13 mouse cellular contexts compared by ENCODE assay signal in the genomic region with DNA sequence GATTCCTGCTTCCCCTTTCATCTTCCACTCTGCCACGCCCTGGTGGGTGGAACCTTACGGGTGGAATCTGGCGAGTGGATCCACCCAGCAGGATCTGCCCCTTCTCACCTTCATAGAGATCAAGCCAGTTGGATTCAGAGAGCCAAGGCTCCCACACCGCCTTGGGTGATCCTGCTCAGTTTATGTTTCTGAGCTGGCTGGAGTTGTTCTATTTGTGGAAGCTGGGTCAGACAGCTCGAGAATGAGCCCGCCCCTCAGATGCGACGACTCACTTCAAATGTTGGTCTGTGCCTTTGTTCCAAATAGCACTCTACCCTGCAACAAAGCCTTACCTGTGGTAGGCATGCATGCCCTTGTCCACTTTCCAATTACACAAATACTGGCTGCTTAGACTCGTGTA. TPM values are rescaled to one million over a fixed set of nuclear protein-coding genes. Genes with fewer than 3 reads are reported as not detected.
DNase-seq lines count a peak whose midpoint lies in the region; ATAC-seq and TF ChIP-seq lines count a peak whose summit lies in the region.
"Had no signal": no experiment of that assay in that cellular context is flagged by ENCODE, and none has a peak within 500 bp of the region (broad histone marks: within the 10 kb centered on the region; RNA-seq: fewer than 3 reads in every experiment).

No protein-coding gene starts in this region.

- no peak for TF ChIP-seq EP300 in lung, postnatal 0 days (IDR thresholded peaks at IDR 0.05)

- peaks cover 12% of the 10 kb centered on the region; the same call in 1 of the 2 replicates for H3K4me1 ChIP-seq in lung, postnatal 0 days (ENCODE audit: insufficient read depth, low read depth, low read length)
- H3K4me1 ChIP-seq in hindbrain, embryonic 14.5 days (replicated peaks; ENCODE audit: control insufficient read depth, insufficient read depth, low read length), result peaks cover 66% of the 10 kb centered on the region
- peaks cover 70% of the 10 kb centered on the region for H3K4me1 ChIP-seq in neural tube, embryonic 15.5 days

- peak overlapping the region; percentile 8; the same call in 1 of the 2 replicates for H3K4me2 ChIP-seq in lung, postnatal 0 days (replicated peaks; ENCODE audit: low read depth, low read length)
- H3K4me2 ChIP-seq in hindbrain, embryonic 14.5 days (replicated peaks), result peak overlapping the region; percentile 76
- peak overlapping the region; percentile 88 for H3K4me2 ChIP-seq in neural tube, embryonic 15.5 days
- H3K4me2 ChIP-seq: stomach, embryonic 15.5 days had no signal

- TF ChIP-seq CTCF in lung, postnatal 0 days (IDR thresholded peaks at IDR 0.05), result no peak

- 31% methylated on average over 9 of the region's 9 CpGs for WGBS in lung, postnatal 0 days
- 39% methylated on average over 9 of the region's 9 CpGs for WGBS in hindbrain, embryonic 14.5 days
- WGBS in neural tube, embryonic 15.5 days, result 28% methylated on average over 9 of the region's 9 CpGs

- peaks cover 22% of the 10 kb centered on the region; the same call in 1 of the 2 replicates for H3K27me3 ChIP-seq in lung, postnatal 0 days (replicated peaks; ENCODE audit: insufficient read depth, low read length)
- no peaks in the 10 kb centered on the region for H3K27me3 ChIP-seq in hindbrain, embryonic 14.5 days (ENCODE audit: control insufficient read depth, insufficient read depth, low read length)
- H3K27me3 ChIP-seq in neural tube, embryonic 15.5 days (replicated peaks), result no peaks in the 10 kb centered on the region
- H3K27me3 ChIP-seq: Patski had no signal

- H3K36me3 ChIP-seq in lung, postnatal 0 days (ENCODE audit: insufficient read depth, low read length), result no peaks in the 10 kb centered on the region
- peaks cover 6% of the 10 kb centered on the region for H3K36me3 ChIP-seq in hindbrain, embryonic 14.5 days (replicated peaks; ENCODE audit: control insufficient read depth, insufficient read depth)
- H3K36me3 ChIP-seq in neural tube, embryonic 15.5 days, result no peaks in the 10 kb centered on the region
- H3K36me3 ChIP-seq: embryonic facial prominence, embryonic 12.5 days; stomach, embryonic 15.5 days had no signal

- no peak for ATAC-seq in cerebellum, adult (ENCODE audit: insufficient number of reproducible peaks, low FRiP score, low TSS enrichment)
- ATAC-seq in lung, postnatal 0 days, result no peak
- ATAC-seq in hindbrain, embryonic 14.5 days (ENCODE audit: low FRiP score), result no peak
- ATAC-seq in neural tube, embryonic 15.5 days (ENCODE audit: low FRiP score), result no peak
- ATAC-seq: Patski had no signal

- peak; percentile 38 to 43 for DNase-seq in cerebellum, postnatal 10 days
- peak; percentile 10 for DNase-seq in lung, postnatal 0 days (ENCODE audit: low spot score)
- no peak for DNase-seq in lung, postnatal 14 days
- DNase-seq in hindbrain, embryonic 14.5 days (ENCODE audit: low spot score), result no peak
- DNase-seq in MN1 (ENCODE audit: low spot score), result no peak
- no peak for DNase-seq in adrenal gland, postnatal 25 days

- no peak overlapping the region for H3K27ac ChIP-seq in lung, postnatal 0 days (ENCODE audit: low read length)
- H3K27ac ChIP-seq in hindbrain, embryonic 14.5 days, result peak overlapping the region; percentile 98
- peak overlapping the region; percentile 56 for H3K27ac ChIP-seq in neural tube, embryonic 15.5 days (replicated peaks)
- H3K27ac ChIP-seq: embryonic facial prominence, embryonic 12.5 days; kidney, postnatal 0 days; stomach, embryonic 15.5 days had no signal

- no peak overlapping the region for H3K4me3 ChIP-seq in lung, postnatal 0 days (ENCODE audit: low read depth, low read length)
- H3K4me3 ChIP-seq in hindbrain, embryonic 14.5 days (replicated peaks; ENCODE audit: low read length), result peak overlapping the region; percentile 89
- H3K4me3 ChIP-seq in neural tube, embryonic 15.5 days (replicated peaks), result peak overlapping the region; percentile 88
- H3K4me3 ChIP-seq: embryonic facial prominence, embryonic 12.5 days; stomach, embryonic 15.5 days had no signal

- H3K9ac ChIP-seq in lung, postnatal 0 days (replicated peaks; ENCODE audit: low read depth), result no peak overlapping the region
- peak overlapping the region; percentile 96 for H3K9ac ChIP-seq in hindbrain, embryonic 14.5 days
- H3K9ac ChIP-seq in neural tube, embryonic 15.5 days (replicated peaks), result peak overlapping the region; percentile 91
- H3K9ac ChIP-seq: embryonic facial prominence, embryonic 12.5 days; stomach, embryonic 15.5 days had no signal

- H3K9me3 ChIP-seq in lung, postnatal 0 days (ENCODE audit: low read length), result no peaks in the 10 kb centered on the region
- H3K9me3 ChIP-seq in hindbrain, embryonic 14.5 days (ENCODE audit: control insufficient read depth, low read length), result no peaks in the 10 kb centered on the region
- H3K9me3 ChIP-seq in neural tube, embryonic 15.5 days (replicated peaks), result no peaks in the 10 kb centered on the region
- H3K9me3 ChIP-seq: embryonic facial prominence, embryonic 12.5 days; stomach, embryonic 15.5 days had no signal

RNA-seq across cellular contexts. Expression of a gene that starts 4.4 kb away (rescaled TPM):
- 29.6 and 35.9 TPM in 2 replicates for polyA plus RNA-seq in lung, postnatal 0 days (2015; fragmentation: Nextera tagmentation; extraction: Ambion mirVana)
- 122 and 135 TPM in 2 replicates for polyA plus RNA-seq in hindbrain, embryonic 14.5 days (2014; fragmentation: Nextera tagmentation; extraction: Ambion mirVana)
- polyA plus RNA-seq in neural tube, embryonic 15.5 days (2015; fragmentation: Nextera tagmentation; extraction: Ambion mirVana), result 120 and 146 TPM in 2 replicates
- total RNA-seq in adrenal gland, postnatal 25 days (2021), result 6.7 and 8.8 TPM in 2 replicates

RNA-seq across cellular contexts. Expression of a gene that starts 33.2 kb away (rescaled TPM):
- 0.27 and 0.55 TPM in 2 replicates for polyA plus RNA-seq in lung, postnatal 0 days (2015; fragmentation: Nextera tagmentation; extraction: Ambion mirVana)
- polyA plus RNA-seq in hindbrain, embryonic 14.5 days (2014; fragmentation: Nextera tagmentation; extraction: Ambion mirVana), result 1.3 and 2.5 TPM in 2 replicates
- polyA plus RNA-seq in neural tube, embryonic 15.5 days (2015; fragmentation: Nextera tagmentation; extraction: Ambion mirVana), result 1.1 and 4.1 TPM in 2 replicates
- total RNA-seq in adrenal gland, postnatal 25 days (2021), result 0.79 and 2.3 TPM in 2 replicates
- total RNA-seq: left cerebral cortex, postnatal 25 days had no signal
- polyA plus RNA-seq: Patski had no signal

Comparison
In these comparisons a context has a peak if more than half of its experiments do, and no peak if none do; other contexts are left out.
1. DNase-seq: peak in cerebellum, postnatal 10 days (2 of 2) and lung, postnatal 0 days (single experiment); none in lung, postnatal 14 days (single experiment), hindbrain, embryonic 14.5 days (single experiment), MN1 (single experiment) and adrenal gland, postnatal 25 days (single experiment).
2. H3K4me2 ChIP-seq: peak in every context shown above with its lines; median percentile 88 in neural tube, embryonic 15.5 days; 76 in hindbrain, embryonic 14.5 days; 8 in lung, postnatal 0 days.